Mouse (Mus musculus): ENCODE measurements around the gene Ccdc22.
A peak's percentile ranks its signal among the peaks of the same experiment; 100 is the strongest.

Ccdc22 gene

DNA sequence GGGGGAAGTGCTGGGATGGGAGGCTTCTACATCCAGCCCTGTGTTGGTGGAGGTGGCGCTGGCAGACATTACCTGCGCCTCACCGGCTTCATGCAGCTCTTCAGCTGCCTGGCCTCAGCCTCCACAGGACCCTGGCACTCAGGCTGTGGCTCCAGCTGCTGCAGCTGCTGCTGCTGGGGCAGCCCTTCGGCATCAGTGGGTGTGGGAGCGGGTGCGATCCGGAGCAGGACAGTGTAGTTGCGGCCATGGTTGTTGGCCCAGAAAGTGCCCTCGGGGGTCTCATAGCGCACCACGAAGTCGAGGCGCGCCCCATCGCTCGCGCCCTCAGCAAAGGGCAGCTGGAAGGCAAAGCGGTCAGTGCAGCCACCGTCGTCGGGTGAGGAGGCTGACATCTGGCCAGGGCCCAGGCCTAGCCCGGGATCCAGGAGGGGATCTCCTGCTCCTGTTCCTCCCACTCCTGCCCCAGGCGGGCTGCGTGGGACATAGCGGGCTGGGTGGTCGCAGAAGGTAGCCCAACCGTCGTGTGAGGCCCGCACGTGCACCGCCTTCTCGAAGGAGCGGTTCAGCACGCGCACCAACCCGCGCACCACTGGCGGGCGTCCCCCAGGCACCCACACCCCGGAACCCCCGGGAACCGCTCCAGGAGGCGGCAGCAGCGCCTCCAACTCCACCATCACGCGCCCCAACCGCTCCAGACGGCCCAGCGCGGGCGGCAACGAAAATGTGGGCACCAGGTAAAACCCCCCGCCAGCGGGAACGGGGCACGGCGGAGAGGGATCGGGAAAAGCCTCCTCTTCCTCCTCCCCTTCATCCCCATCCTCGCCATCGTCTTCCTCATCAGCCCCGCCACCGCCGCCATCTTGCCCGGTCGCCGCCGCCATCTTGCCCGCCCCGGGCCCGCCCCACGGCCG, 31.9 kb downstream of the Ccdc22 start, which contains the start of gene Foxp3:
Foxp3 (plus strand) TSS at position 469 of the 911 bp plus-strand sequence.
- DNase-seq (ENCODE audit: low spot score) = peak; percentile 7

DNA sequence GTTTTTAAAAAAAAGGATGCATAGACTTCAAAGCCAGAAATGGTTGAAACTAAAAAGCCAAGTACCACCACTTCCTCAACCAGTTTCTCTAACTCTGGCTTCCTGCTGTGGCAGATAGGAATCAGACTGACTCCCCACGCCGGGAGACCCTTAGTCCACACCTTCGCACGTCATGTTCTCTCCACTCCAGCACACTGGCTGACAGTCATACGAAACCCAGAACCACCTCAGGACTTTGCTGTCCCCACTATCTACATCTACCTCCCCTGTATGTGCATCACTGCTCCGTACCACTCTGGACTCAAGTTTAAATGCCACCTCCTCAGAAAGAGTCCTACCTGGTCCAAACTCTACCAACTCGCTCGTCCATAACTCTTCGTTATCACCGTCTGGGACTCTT, 32.9 kb downstream of the Ccdc22 start:
- DNase-seq (ENCODE audit: low spot score) = no peak

DNA sequence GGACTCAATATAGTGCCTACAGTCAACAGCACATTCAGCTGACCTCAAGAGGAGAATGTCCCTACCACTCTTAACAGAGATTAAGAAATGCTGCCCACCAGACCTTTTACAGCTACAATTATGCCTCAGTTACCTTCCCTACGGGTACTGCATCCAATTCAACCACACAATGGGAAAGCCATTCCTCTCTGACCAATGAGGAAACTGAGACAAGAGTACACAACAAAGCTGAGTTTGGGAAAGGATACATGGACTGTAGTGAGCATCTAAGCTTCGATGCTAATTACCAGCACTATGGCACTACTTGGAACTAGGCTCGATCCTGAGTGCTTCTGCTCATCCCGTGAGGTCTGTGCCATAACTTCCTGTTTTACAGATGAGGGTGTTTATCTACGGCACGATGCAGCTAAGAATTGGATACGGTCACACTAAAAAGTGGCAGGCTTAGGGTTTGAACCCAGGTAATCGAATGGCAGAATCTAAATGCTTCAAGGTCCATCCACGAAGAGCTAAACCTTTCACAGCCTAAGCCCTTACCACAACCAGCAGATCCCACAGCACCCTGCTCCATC, 33.7 kb downstream of the Ccdc22 start:
- DNase-seq (ENCODE audit: low spot score) = no peak

DNA sequence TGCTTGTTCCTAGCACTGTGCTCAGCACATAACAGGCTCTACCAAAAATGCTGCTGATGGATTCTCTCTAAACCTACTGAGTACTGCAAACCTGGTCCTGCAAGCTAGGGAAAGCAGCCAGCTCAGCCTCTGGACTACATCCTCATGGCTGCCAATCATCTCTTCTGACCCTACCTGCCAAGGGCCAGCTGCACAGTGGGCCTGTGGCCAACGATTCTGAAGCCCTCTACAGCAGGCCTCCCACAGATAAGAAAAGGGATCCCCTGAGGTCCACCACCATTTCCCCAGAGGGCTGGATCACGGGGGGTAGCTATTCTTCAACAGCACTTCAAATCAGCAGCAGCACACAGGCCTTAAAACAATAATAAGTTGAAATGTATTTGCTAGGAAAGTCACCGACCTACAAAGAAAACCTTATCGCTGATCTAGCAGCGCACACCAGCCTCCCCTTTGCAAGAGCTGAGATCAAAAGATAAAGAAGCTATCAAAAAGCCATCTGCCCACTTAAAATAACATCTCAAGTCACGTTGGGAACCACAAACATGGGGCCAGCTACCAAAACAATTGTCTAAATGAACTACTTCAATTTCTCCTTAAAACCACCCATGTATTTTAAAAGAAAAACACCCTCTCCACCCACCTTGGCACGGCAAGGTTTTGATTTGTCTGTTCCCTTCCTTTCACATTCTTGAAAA, 34.7 kb downstream of the Ccdc22 start:
- DNase-seq (ENCODE audit: low spot score) = no peak

DNA sequence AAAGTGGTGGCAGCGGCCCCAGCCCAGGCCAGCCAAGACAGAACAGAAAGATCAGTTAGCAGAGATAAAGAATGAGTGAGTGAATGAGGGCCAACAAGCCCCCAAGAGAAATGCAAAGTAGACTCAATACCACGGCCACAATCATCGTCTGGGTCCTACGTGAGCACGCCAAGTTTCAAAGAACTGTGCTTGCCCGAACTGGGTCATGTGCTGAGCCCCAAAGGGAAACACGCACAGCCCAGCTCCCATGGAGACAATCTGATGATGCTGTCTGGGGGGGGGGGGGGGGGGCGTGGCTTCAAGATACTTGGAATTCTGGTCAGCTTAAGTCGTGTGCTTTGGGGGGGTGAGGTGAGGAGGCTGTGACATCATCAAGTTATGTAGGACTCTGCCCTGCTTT, 37.8 kb downstream of the Ccdc22 start:
- DNase-seq (ENCODE audit: low spot score) = no peak

DNA sequence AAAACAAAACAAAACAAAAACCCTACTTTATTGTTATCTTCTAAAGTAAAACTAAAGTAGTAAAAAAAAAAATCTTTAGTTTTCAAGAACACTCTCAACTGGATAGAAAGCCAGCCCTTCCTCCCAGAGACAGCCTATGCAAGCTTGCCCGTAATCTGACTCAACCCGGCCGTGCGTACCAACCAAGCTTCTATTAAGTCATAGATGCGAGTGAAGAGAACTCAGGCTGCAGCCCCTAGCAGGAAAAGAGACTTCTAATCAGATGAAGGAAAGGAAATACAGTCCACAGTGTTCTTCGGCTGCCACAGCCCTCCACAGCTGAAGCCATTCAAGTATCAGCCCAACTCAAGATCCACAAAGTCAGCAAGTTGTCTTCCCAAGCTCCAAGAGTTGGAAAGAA, 39.0 kb downstream of the Ccdc22 start:
- DNase-seq (ENCODE audit: low spot score) = no peak

DNA sequence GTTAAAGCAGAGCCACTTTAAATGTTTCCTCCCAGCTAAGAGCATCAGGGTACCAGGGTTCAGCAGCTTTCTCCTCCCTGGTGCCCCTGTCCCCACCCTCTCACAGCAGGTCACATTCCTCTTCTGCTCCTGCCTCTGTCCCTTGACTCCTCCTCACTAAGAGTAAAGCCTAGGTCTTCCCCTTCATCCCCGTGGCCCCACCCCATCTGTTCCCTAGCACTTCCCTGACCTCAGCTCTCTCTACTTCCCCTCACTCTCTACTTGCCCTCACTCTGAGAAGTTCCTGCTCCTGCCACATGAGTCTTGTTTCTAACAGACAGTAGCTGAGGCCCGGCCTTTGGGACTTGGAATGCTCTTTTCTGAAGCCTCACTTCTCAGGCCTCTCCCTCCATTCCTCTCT, 42.2 kb downstream of the Ccdc22 start:
- no peak for DNase-seq (ENCODE audit: low spot score)

DNA sequence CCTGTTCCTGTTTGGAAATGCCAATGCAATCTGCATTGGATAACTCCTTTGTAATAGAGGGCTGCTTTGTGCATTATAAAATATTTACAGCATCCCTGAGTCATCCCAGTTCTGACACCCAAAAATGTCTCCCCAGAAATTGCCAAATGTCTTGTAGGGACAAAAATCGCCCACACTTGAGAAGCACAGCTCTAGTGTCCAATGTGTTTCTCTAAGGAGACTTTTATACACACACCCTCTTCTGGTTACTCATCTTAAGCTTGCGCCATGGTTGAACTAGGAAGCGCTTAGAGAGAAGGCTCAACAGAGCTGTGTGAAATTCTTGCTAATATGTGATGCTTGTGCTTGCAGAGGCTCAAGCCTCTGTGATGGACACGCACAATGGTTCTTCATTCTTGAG, 51.8 kb downstream of the Ccdc22 start:
- no peak for DNase-seq (ENCODE audit: low spot score)
